Mouse (Mus musculus) neural tube, embryonic 14.5 days (tissue): ENCODE measurements around the gene Tm9sf3. TPM values are rescaled to one million over a fixed set of nuclear protein-coding genes. Genes with fewer than 3 reads are reported as not detected.

Experiments
- ATAC-seq: fragments of 200-750 bp; cut with Nextera tagmentation; 2 replicates; pipeline ENCODE4 v1.8.0; 2017; ENCODE audit warnings: low read depth, mild to moderate bottlenecking, moderate TSS enrichment, moderate library complexity
- H3K27ac ChIP-seq: fragments of 300-500 bp; sonication (generic); 2 replicates; pipeline ENCODE4 v1.5.1; 2014; ENCODE audit warnings: low read depth, mild to moderate bottlenecking, control low read depth, low read length, moderate library complexity, mixed read lengths
- H3K27me3 ChIP-seq: fragments of 300-500 bp; sonication (generic); 2 replicates; pipeline ENCODE4 v1.6.1; 2014; ENCODE audit warnings: low read length; ENCODE audit not compliant: control insufficient read depth, insufficient read depth
- H3K36me3 ChIP-seq: fragments of 300-500 bp; sonication (generic); 2 replicates; pipeline ENCODE4 v1.6.1; 2014; ENCODE audit warnings: low read length, mixed read lengths; ENCODE audit not compliant: control insufficient read depth, insufficient read depth
- H3K4me1 ChIP-seq: fragments of 300-500 bp; sonication (generic); 2 replicates; pipeline ENCODE4 v1.6.1; 2014; ENCODE audit warnings: low read length; ENCODE audit not compliant: control insufficient read depth, insufficient read depth
- H3K4me2 ChIP-seq: fragments of 300-500 bp; sonication (generic); 2 replicates; pipeline ENCODE4 v1.6.1; 2014; ENCODE audit warnings: mild to moderate bottlenecking, low read depth, low read length, control low read depth
- H3K4me3 ChIP-seq: fragments of 300-500 bp; sonication (generic); 2 replicates; pipeline ENCODE4 v1.5.1; 2014; ENCODE audit warnings: low read depth, low read length, control low read depth, mixed read lengths
- H3K9ac ChIP-seq: fragments of 300-500 bp; sonication (generic); replicated peaks from 2 replicates; pipeline ENCODE4 v1.6.1; 2014; ENCODE audit warnings: low read depth, mild to moderate bottlenecking, control low read depth, low read length, mixed read lengths
- H3K9me3 ChIP-seq: fragments of 300-500 bp; sonication (generic); 2 replicates; pipeline ENCODE4 v1.6.1; 2016; ENCODE audit warnings: low read length; ENCODE audit not compliant: control insufficient read depth
- WGBS: fragments of 180-500 bp; shearing (Covaris S2); extraction: QIAGEN DNeasy Blood & Tissue Kit; methylation state at CpG from one replicate; pipeline ENCODE4 v1.1.7; 2014; 5-methylcytosine and 5-hydroxymethylcytosine counted together
- polyA plus RNA-seq: library from polyadenylated mRNA; unstranded; fragments of >200 nt; fragmentation: Nextera tagmentation; extraction: Ambion mirVana; gene quantifications from 2 replicates; pipeline ENCODE4 v1.2.1, GENCODE M21; 2014

Tm9sf3 gene
- polyA plus RNA-seq, 1 experiment from 2014 or later: 83.8 TPM

DNA sequence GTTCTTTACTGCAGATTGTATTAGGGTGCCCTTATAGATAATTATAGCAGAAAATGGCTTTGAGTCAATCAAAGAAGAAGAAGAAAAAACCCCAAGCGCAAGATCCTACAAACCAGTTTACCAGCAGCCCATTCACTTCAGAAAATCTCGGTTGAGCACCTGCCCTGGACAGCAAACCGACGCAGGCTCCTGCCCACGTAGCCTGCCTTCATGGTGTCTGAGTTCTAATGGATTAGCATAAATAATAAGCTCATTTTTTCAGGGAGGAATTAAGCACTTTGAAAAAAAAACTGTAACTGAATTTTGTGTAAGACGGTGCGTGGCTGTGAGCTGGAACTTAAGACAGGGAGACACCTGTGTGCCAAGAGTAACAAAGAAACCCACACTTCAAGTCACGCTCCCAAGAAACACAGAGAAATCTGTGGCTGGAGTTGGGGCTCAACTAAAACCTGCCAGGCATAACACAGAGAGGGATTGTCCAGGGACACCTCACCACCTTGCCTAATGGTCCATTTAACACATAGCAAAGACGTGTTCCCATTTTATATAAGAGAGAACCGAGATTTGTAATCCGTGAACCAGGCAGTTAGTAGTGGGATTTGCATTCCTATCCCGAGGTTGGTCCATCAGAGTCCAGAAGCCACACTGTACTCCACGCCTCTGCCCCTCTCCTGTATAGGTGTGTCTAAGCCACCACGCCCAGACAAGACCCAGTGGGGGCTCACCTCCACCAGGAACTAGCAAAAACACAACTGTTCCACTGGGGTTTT is 98.5 kb downstream of the Tm9sf3 start:
- no peak overlapping the region for H3K4me3 ChIP-seq

DNA sequence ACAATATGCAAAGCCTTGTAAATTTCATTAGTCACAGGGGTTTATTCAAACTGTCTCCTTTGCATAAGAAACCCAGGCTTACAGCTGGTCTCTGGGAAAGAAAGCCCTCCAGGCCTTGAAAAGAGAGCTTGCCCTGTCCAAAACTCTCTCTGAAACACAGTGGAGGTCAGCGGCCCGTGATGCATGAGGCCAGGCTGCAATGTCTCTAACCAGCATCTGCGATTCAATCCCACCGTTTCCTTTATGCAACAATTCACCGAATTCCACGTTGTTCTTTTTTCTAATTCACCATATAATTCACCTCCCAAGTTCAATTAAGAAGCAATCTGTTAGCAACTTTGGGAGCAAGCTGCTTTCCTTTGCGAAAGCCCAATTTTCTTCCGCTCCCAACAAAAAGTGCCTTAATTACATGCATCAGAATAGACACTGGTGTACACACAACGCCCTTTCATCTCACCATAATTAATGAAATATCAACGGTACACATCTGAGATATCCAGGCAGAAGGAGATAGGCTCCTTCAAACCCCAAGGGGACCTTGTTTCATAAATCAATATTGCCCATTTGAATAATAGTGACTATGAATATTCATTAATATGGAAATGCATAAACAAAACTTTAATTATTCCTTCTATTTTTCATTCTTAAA is 99.2 kb downstream of the Tm9sf3 start:
- Histone ChIP-seq H3K9me3 (no peaks in the 10 kb centered on the region), H3K36me3 (no peaks in the 10 kb centered on the region), H3K4me2 (no peak overlapping the region), H3K27me3 (no peaks in the 10 kb centered on the region), H3K9ac (no peak overlapping the region), H3K4me1 (peaks cover 7% of the 10 kb centered on the region; the same call in 1 of the 2 replicates), H3K27ac (no peak overlapping the region), H3K4me3 (no peak overlapping the region)
- no peak for ATAC-seq
- 14% methylated on average over 10 of the region's 10 CpGs for whole genome bisulfite sequencing

More for the DNA sequence above, 98.5 kb downstream of the Tm9sf3 start:
- no peak overlapping the region for H3K9ac ChIP-seq
- H3K27ac ChIP-seq: no peak overlapping the region
- no peaks in the 10 kb centered on the region for H3K36me3 ChIP-seq
- no peaks in the 10 kb centered on the region for H3K27me3 ChIP-seq
- 50% methylated on average over 14 of the region's 14 CpGs for WGBS
- ATAC-seq: no peak
- no peak overlapping the region for H3K4me2 ChIP-seq
- peaks cover 7% of the 10 kb centered on the region; the same call in 1 of the 2 replicates for H3K4me1 ChIP-seq
- H3K9me3 ChIP-seq: no peaks in the 10 kb centered on the region

Other genes starting within 250 kb of the Tm9sf3 start
- 0.18 and 0.20 TPM in 2 replicates for gene Dntt, start 234.7 kb downstream of the Tm9sf3 start, polyA plus RNA-seq
- 0.07 TPM in 1 of 2 replicates, not detected in the other for gene Opalin, start 186.9 kb downstream of the Tm9sf3 start, polyA plus RNA-seq
- gene Tll2, start 57.2 kb downstream of the Tm9sf3 start, polyA plus RNA-seq: 1.4 and 2.2 TPM in 2 replicates
- gene Pik3ap1, start 121.1 kb upstream of the Tm9sf3 start, polyA plus RNA-seq: 0.88 and 1.5 TPM in 2 replicates
- 19.3 and 23.6 TPM in 2 replicates for gene Lcor, start 218.6 kb upstream of the Tm9sf3 start, polyA plus RNA-seq